Mouse (Mus musculus): ENCODE measurements at regions not wholly inside any gene's neighbourhood (a gene's known extent, or its start where the extent isn't known, plus 50 kb on each side); places are given as distances from the start of the nearest gene placed in this dataset.
A peak's percentile ranks its signal among the peaks of the same experiment; 100 is the strongest.
"Not testable (repeated sequence)": the region's sequence is repeated elsewhere in the genome, so short reads cannot be mapped to it uniquely, and the experiment has no call there.

DNA sequence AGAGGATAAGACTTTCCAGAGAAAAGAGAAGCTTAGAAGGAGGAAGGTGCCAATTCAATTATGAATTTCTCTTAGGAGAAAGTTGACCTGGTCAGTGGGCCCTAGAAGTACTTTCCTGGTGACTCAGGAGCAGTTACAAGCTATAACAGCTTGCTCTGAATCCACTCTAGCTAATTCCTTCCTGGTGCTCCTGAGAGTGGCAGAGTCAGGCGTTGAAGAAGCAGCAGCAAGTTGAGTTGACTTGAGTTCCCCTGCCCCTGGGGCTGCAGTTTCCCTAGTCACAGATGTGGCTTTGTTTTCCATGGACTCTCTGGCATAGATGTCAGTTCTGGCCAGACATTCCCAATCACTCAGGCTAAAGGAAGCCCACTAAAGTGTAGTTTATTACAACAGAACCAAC is 85.9 kb downstream of the Osr1 start:
- no peak for DNase-seq (ENCODE audit: low spot score in 2 of 2)

DNA sequence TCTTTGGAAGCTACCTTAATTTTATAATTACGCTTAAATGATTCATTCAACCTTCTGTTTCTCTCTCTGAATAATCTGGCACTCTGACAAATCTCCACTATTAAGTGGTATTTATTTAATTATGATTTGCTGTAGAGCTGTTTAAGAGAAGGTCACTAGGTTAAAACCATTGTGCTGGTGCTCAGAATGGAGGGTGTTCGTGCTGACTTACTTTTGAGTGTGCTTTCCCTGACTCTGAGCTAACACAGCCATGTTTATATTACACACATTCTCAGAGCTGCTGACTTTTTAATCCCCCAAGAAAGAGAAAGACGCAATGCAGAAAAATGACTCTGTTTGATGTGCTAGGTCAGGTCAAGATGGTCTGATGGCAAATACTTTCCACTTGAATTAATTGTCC is 86.4 kb downstream of the Osr1 start:
- no peak for DNase-seq (ENCODE audit: low spot score in 2 of 2)

DNA sequence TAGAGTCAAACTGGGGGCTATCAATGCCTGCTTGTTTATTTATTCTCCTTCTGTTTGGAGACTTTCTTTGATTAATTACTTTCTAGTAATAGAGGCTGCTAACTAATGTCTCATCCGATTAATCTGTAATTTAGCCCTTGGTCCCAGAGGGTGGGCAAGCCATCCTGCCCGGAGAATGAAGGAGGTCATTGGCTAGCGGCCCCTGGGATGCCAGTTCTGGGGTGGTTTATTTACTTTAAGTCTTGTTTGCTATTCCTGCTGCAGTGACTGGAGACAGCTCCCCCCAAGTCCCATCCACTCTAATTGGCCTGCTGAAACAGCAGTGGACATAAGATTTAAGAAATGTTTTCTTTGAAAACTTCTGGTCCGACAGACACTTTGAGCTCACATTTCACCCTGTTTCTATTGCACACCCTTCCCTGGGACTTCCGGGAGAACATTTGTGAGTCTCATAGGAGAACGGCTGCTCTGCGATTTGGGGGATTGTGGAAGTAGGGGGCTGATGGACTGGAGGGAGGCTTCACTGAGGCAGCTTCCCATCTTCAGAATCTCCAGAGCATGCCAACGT is 87.4 kb downstream of the Osr1 start:
- DNase-seq (ENCODE audit: low spot score in 2 of 2), result no peak

DNA sequence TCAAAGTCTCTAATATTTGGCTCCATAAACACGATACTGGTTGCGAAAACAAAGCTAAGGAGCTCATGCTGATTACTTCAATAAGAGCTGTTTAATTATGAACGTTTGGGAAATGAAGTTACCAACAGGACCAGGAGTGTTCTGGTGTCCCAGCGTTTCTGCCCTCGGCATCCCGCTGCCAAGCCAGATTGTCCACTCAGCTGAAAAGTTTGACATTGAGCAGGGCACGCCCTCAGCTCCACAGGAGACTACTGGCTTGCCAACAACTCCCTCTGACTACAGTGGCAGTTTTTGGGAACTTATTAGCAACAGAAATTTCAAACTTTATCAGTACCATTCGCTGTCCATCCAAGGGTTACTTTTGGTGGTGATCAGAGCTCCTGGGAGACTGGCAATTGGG is 87.9 kb downstream of the Osr1 start:
- DNase-seq (ENCODE audit: low spot score in 2 of 2), result no peak

DNA sequence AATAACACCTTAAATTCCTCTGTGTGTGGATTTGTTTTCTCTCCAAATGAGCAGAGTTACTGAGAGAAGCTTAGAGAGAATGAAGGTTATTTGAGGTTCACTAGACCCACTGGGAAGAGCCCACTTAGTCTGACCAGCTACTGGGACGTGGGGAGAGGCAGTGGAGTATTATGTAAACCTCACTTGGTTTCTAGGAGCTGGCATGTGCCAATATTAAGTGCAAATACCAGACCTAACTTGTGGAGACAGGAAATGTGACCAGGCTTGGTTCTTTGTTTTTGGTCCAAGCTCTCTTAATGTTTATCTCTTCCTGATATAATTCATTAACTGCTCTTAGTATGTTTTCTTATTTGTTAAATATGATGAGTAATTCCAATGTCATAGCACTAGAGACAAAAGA is 90.4 kb downstream of the Osr1 start:
- DNase-seq (ENCODE audit: low spot score in 2 of 2), result no peak

DNA sequence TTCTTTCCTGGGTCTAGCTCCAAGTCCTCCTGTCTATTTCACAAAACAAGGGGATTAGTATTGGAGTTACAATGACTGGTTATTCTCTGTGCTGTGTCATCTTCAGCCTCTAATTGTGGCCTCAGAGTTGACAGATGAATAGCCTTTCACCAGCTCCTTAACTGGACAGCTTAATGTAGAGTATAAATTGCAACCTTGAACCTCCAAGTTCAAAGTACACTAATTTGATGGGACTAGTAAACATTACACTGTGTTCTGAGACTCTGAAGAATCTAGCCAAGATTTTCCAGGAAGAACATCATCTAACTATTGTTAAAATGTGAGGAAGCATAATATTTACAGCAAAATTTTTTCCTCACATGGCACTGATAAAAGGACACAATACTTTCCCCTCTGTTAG is 118.9 kb downstream of the Osr1 start:
- DNase-seq (ENCODE audit: low spot score in 2 of 2), result no peak

DNA sequence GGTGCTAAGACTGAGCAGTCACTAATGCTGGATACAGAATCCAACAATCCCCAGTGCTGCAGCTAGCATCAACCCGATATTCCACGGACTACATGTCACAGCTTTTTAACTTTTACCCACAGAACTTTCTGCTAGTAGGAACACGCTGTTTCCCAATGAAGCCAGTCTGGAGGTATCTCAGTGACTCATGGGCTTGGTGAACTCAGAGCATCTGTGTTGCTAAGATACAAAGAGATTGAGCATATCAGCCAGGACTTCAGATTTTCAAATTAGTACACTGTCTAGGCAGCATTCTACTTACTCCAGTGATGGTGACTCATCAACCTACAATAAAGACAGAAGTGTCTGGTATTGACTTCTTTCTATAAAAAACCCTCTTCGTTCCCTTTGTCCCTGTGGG is 119.6 kb downstream of the Osr1 start:
- DNase-seq (ENCODE audit: low spot score in 2 of 2), result no peak

DNA sequence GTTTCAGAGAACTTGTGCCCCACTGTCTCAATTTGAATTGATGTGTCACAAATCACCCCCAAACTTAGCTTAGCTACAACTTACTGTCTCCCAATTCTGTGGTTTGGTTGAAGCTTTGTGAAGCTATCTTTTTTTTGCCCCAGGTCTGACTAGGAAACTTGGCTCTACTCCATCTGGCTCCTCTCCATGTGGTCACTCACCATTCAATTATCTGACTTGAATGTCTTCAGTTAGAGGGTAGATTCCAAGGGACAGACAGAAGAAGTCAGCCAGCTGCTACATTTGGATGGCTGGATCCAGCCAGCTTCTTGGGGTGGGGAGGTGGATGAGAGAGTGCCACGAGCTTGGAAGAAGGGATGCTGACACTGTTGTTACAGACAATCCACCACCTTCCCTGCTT is 163.0 kb downstream of the Osr1 start:
- no peak for DNase-seq (ENCODE audit: low spot score in 2 of 2)

DNA sequence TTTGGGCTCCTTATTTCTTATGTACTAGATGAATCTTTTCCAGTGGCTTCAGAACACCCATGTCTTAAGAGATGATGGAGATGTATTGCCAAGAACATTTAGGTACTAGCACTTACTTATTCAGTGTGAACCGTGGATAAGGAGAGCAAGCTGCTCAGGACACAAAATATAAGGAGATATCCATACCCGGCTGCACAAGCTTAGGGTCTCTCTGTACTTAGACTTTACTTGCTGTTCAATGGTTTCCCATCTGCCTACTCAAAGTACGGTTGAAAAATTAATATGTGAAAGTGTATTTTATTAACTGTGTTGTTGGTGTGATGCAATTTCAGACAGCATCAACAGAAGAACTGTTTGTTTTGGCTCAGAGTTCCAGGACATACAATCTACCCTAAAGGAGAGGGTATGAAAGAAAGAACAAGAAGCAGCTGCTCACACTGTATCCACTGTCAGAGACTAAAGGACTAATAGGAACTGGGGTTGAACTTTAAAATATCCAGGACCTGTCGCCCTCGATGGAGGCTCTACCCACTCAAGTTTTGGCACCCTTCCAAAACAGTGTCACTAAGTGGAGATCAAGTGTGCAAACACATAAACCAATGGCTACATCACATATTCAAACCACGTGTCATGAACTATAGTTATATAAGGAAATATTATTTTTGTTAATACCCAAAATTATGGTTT is 174.9 kb downstream of the Osr1 start:
- no peak for DNase-seq (ENCODE audit: low spot score in 2 of 2)

DNA sequence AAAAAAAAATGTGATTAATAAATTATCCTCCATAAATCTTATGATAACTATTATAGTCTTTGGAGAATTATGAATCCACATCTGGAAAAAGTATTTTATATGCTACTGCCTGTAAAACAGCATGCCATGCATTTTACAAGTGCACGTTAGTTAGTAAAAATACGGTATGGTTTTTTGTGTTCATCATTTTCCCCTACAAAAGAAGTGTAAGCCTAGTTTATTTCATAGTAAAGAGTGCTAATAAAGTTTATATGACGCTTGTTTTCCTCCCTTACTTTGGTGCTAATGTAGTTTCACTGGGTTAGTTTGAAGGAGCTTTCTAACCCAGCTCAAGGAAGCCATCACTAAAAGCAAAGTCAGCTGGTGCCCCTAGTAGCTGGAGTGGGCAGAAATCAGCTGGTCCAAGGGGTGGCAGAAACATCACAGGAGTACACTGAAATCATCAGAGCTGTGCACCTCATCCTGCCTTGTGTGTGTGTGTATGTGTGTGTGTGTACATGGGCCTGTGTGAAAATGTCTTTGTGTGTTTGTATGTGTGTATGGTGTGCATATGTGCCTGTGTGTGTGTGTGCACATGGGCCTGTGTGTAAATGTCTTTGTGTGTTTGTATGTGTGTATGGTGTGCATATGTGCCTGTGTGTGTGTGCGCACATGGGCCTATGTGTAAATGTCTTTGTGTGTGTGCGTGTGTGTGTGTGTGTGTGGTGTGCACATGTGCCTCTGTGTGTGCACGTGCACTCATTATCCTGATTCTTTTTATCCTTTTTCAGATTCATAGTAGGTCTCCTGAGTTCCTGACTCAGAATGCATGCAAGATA is 181.6 kb downstream of the Osr1 start:
- no peak for DNase-seq (ENCODE audit: low spot score in 2 of 2)

DNA sequence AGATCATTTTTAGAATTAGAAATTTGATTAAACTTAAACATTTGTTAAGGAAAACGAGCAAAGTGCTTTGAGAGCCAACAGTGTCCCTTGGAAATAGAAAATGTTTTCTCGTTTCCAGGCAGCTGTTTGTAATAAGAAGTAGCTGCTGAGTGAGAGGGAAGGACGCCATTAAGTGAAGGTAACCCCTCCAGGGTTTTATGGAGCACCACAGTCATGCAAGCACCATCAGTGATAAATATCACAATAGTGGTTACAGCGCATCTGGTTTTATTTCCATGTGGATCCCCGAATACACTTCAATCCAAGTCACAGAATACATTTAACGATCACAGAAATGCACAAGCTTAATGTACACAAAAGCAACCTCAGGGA is 182.1 kb downstream of the Osr1 start:
- DNase-seq (ENCODE audit: low spot score in 2 of 2), result no peak

DNA sequence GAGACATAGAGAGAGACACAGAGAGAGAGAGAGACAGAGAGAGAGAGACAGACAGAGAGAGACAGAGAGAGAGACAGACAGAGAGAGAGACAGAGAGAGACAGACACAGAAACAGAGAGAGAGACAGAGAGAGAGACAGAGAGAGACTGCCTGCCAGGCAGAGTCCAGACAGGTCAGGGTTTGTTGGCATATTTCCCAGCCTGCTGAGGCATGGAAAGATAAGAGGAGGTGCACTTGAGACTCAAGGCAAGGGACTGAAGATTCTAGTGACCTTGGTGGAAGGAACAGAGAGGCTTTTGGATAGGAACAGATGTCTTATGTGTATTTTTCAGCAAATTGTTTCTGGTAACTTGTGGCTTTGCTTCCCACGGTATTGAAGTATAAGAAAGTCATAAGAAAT is 186.5 kb downstream of the Osr1 start:
- no peak for DNase-seq (ENCODE audit: low spot score in 2 of 2)

DNA sequence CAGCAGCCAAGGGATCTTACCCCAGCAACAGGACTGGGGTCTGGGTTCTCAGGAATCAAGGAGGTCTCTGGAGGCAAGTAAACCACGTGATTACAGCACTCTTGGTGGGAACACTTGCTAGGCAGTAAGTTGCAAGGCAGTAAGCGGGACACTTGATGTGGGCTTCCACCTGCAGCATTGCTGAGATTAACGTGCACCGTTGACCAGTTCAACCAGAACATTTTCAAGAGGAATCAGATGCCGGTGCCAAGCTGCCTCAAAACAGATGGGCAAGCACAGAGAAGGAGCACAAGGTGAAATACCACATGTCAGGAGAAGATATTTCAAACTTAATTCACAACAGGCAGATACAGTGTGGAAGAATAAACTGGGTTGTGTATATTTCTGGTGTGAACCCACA is 190.9 kb downstream of the Osr1 start:
- DNase-seq (ENCODE audit: low spot score in 2 of 2), result no peak

DNA sequence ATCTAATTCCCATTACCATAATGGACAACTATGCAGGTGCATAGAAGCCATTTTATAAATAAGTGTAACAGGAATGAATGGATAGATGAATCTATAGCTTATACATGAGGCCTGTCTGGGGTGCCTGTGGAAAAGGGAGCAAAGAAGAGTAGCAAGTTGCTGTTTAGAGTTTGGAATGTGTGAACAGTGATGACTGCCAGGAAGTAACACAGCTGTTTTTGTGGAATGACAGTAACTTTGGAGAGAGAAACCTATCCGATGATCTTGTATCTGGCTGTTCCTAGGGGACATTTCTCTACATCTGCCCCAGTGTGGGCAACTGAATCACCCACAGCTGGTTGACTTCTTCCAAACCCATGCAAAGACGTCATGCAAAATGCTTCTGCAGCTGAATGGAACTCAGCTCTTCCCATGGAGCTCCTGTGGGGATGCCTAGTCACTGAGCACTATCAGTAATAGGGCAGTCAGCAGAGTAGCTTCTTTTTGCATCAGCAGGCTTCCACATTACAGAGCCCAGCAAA is 192.4 kb downstream of the Osr1 start:
- DNase-seq (ENCODE audit: low spot score in 2 of 2), result not testable (repeated sequence)

DNA sequence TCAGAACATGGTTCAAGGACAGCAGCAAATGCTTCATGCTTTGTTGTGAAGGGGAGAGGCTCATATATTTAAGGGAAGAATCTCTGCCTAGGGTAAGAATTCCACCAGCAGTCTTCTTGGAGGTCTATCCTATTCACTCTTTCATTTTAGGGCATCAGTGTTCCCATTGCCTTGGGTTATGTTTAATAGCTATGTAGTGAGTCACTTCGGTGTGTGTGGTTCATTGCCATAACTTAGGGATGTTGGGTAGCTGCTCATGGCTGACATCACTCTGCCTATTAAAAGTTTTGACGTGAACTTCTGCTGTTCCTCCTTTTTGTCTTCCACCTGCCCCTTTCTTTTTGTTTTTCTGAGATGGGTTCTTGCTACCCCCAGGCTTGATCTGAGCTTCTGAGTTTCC is 192.9 kb downstream of the Osr1 start:
- DNase-seq (ENCODE audit: low spot score in 2 of 2), result no peak

DNA sequence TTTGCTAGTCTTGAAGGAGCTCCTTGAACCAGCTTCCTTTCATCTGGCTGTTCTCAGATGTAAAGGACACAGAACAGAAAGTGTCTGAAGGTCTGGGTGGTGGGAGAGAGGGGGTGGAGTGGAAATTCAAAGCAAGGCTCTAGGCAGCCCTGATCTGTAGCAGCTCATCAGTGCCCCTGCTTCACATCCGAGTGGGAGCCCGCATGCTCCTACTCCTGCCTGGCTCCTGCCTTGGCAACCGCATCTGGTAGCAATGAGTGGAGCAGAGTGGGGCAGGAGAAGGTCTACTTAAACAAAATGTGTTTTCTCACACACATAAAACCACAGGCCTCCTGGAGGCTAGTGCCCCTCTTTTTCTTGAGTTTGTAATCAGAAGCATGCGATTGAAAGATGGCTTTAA is 201.0 kb downstream of the Osr1 start:
- DNase-seq (ENCODE audit: low spot score in 2 of 2), result no peak

DNA sequence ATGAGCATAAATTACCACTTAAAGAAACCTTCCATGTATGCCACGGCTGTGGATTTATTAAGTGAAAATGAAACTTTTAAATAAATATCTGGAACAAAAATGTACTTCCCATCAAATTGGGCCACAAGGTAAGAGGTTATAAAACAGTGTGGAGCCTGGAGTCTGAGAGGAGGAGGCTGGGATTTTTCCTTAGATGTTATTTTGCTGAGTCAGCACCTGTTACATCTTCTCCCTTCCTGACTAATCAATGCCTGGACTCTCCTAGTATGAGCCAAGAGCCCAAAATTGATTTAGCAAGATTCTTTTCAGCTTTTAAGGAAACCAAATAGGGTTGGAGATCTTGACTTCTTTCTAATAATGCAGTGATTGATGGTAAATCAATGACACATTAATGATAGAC is 203.0 kb downstream of the Osr1 start:
- DNase-seq (ENCODE audit: low spot score in 2 of 2), result no peak

DNA sequence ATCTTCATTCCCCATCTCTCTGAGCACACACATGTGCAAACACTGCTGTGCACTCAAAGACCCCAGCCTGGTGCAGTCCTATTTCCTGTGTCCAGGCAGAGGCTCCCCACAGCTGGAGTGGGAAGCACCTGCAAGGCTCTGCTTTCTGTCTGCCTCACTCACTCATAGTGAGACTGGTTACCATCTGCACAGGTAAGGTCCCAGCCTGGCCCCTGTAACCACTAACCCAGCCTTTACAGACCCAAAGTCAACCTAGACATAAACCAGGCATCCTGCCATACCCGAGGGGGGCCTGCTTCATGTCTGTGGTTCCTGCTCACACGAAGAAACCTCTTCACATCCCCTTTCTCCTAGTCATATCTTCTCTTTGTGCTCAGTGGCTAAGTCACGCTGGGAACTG is 232.4 kb downstream of the Osr1 start:
- DNase-seq (ENCODE audit: low spot score in 2 of 2), result no peak

DNA sequence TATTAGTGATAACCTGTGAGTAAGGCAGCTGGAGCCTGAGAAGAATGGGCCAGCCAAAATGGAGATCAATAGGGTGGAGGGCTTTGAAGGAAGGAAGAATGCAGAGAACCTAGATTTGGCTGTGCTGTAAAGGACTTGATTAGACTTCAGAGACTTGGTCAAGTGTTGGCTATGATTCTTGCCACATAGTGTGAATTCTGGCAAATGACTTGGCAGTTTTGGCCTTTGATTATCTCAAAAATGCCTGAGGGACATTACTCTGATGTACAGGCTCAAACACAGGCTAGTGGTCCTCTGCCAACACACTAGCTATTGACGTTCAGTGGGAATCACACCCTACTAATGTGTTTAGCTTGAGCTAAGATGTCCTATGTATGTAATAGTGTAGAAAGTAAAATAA is 237.5 kb downstream of the Osr1 start:
- no peak for DNase-seq (ENCODE audit: low spot score in 2 of 2)

DNA sequence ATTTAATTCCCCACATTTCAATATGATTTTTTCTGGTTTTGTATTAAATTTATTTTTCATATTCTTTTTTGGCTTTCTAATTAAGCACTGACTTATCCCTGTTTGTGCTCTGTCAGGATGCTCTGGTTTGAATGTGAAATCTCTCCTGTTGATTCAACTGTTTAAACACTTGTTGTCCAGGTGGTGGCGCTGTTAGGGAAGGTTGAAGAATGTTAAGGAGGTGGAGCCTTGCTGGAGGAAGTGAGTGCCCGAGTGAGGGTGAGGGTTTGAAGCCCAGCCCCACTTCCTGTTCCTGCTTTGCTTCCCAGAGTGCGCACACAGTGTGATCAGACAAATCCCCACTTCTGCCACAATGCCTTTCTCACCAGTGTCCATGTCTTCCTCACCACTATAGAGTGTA is 263.4 kb downstream of the Osr1 start:
- peak in 1 of 2 experiments; percentile 59 for DNase-seq (ENCODE audit: low spot score in 2 of 2)

DNA sequence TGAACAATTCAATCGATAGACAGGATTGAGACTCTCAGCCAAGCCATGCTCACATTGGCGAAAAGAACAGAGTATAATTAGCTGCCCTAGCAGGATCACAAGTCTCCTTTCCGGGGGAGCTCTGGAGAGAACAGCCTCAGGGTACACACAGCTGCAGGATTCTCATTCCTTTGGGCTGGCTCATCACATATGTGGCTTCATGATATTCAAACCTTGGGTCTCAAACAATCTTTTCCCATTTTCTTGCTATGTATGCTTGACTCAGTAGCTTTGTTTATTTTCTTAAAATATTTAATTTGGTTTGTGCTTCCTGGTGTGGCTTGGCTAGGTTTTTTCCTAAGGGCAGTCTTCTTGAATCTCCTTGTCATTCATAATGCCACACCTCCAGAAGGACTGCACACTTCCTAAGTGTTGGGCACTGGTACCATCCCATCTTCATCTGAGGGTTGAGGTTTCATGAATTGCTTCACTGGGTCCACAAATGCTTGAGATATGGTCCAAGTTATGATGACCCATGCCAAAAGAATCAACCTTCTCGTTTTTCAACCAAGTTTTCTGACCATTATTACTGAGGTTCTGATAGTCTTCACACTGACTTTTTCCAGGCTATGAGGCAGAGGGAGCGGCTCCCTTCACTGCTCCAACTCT is 269.4 kb downstream of the Osr1 start:
- no peak for DNase-seq (ENCODE audit: low spot score in 2 of 2)

DNA sequence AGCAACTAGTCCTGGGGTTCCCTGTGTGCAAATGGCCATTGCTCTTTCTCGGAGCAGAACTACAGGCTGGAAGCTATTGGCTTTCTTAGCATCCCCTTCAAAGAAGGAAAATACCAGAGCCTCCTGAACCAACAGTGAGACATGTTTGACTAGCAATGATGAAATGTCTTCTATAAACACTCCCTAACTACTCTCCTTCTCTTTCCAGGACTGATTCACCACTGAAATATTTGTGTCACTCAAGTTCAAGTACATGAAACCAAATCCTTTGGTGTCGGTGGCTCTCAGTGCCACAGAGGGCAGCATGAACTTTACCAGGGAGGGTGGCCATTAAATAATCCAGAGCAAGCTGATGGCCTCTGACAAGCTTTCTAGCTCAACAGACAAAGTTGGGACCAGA is 270.0 kb downstream of the Osr1 start:
- no peak for DNase-seq (ENCODE audit: low spot score in 2 of 2)

DNA sequence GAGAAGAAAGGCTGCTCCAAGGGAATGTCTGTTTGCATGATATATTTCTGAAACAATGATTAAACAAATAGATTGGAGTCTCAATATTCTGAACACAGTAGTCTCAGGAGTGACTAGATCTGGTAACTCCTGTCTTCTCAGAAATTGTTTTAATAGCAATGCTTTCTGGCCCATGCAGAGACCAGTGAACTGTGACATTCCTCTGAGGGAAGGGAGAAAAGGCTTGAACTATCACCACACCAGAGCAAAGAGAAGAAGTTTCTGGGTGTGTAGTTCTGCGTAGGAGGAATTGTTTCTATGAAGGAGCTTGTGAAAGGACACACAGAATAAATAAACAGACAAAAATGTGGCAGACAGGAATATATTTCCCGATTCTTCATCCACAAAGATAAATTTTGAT is 277.1 kb downstream of the Osr1 start:
- DNase-seq (ENCODE audit: low spot score in 2 of 2), result no peak
